Mouse (Mus musculus) lung, postnatal 0 days (tissue): ENCODE measurements around the gene Nmnat2. TPM values are rescaled to one million over a fixed set of nuclear protein-coding genes. Genes with fewer than 3 reads are reported as not detected.

Experiments
- ATAC-seq: fragments of 200-750 bp; cut with Nextera tagmentation; 2 replicates; pipeline ENCODE4 v1.8.0; 2017; ENCODE audit warnings: moderate library complexity
- DNase-seq: peaks from one replicate; pipeline ENCODE4 v3.0.0-alpha.2; 2016; ENCODE audit warnings: low spot score
- H3K27ac ChIP-seq: fragments of 300-500 bp; sonication (generic); 2 replicates; pipeline ENCODE4 v1.5.1; 2014; ENCODE audit warnings: antibody characterized with exemption, mild to moderate bottlenecking, low read length, mixed read lengths
- H3K27me3 ChIP-seq: fragments of 300-500 bp; sonication (generic); replicated peaks from 2 replicates; pipeline ENCODE4 v1.6.1; 2014; ENCODE audit warnings: low read length, mixed read lengths; ENCODE audit not compliant: insufficient read depth
- H3K36me3 ChIP-seq: fragments of 300-500 bp; sonication (generic); 2 replicates; pipeline ENCODE4 v1.6.1; 2014; ENCODE audit warnings: low read length, mixed read lengths; ENCODE audit not compliant: insufficient read depth
- H3K4me1 ChIP-seq: fragments of 300-500 bp; sonication (generic); 2 replicates; pipeline ENCODE4 v1.6.1; 2014; ENCODE audit warnings: antibody characterized with exemption, low read depth, low read length, mixed read lengths; ENCODE audit not compliant: insufficient read depth
- H3K4me2 ChIP-seq: fragments of 300-500 bp; sonication (generic); replicated peaks from 2 replicates; pipeline ENCODE4 v1.6.1; 2014; ENCODE audit warnings: low read depth, mild to moderate bottlenecking, low read length, moderate library complexity, mixed read lengths
- H3K4me3 ChIP-seq: fragments of 300-500 bp; sonication (generic); 2 replicates; pipeline ENCODE4 v1.5.1; 2014; ENCODE audit warnings: low read depth, low read length
- H3K9ac ChIP-seq: fragments of 300-500 bp; sonication (generic); replicated peaks from 2 replicates; pipeline ENCODE4 v1.6.1; 2014; ENCODE audit warnings: low read depth, mild to moderate bottlenecking
- H3K9me3 ChIP-seq: fragments of 300-500 bp; sonication (generic); 2 replicates; pipeline ENCODE4 v1.6.1; 2016; ENCODE audit warnings: low read length, mixed read lengths
- CTCF ChIP-seq: IDR thresholded peaks from 2 replicates; pipeline ENCODE4 v1.5.1; 2016; ENCODE audit warnings: antibody characterized with exemption, mild to moderate bottlenecking
- EP300 ChIP-seq: IDR thresholded peaks from 2 replicates; pipeline ENCODE4 v1.6.1; 2016; ENCODE audit warnings: antibody characterized with exemption, mild to moderate bottlenecking, control low read depth
- WGBS: fragments of 180-500 bp; shearing (Covaris S2); extraction: QIAGEN DNeasy Blood & Tissue Kit; methylation state at CpG from one replicate; pipeline ENCODE4 v1.1.7; 2014; 5-methylcytosine and 5-hydroxymethylcytosine counted together
- polyA plus RNA-seq: library from polyadenylated mRNA; unstranded; fragments of >200 nt; fragmentation: Nextera tagmentation; extraction: Ambion mirVana; gene quantifications from 2 replicates; pipeline ENCODE4 v1.2.1, GENCODE M21; 2015

The Nmnat2 gene
- polyA plus RNA-seq, 1 experiment from 2014 or later = 4.8 TPM

- no peak overlapping the region for H3K27ac ChIP-seq
- TF ChIP-seq CTCF (no peak), EP300 (no peak)
- H3K27me3 ChIP-seq = no peaks in the 10 kb centered on the region
- H3K4me1 ChIP-seq = 0 out of 2 replicates have a peak, but pooled peaks cover 4% of the 10 kb centered on the region
- H3K9me3 ChIP-seq = no peaks in the 10 kb centered on the region
- no peak overlapping the region for H3K4me3 ChIP-seq
- no peaks in the 10 kb centered on the region for H3K36me3 ChIP-seq
- no peak for ATAC-seq
- no peak overlapping the region for H3K9ac ChIP-seq
- 20% methylated on average over 9 of the region's 9 CpGs for WGBS
- no peak overlapping the region for H3K4me2 ChIP-seq
- peak; percentile 6 for DNase-seq
Measured at GRCm38 (mm10) chr1:153100912-153101311, 146.1 kb downstream of the Nmnat2 start.

GRCm38 (mm10) chr1:153101327-153101880 is 146.6 kb downstream of the Nmnat2 start:
- no peaks in the 10 kb centered on the region for H3K9me3 ChIP-seq
- no peaks in the 10 kb centered on the region for H3K36me3 ChIP-seq
- H3K4me3 ChIP-seq = no peak overlapping the region
- no peak overlapping the region for H3K27ac ChIP-seq
- no peak overlapping the region; the same call in 1 of the 2 replicates for H3K4me2 ChIP-seq
- peak; percentile 36 for ATAC-seq
- TF ChIP-seq EP300 (no peak), CTCF (peak; percentile 81)
- H3K9ac ChIP-seq = no peak overlapping the region
- DNase-seq = peak; percentile 84
- H3K27me3 ChIP-seq = no peaks in the 10 kb centered on the region
- 0 out of 2 replicates have a peak, but pooled peaks cover 4% of the 10 kb centered on the region for H3K4me1 ChIP-seq
- 17% methylated on average over 9 of the region's 9 CpGs for WGBS

GRCm38 (mm10) chr1:153102296-153103185 is 147.7 kb downstream of the Nmnat2 start:
- no peak overlapping the region for H3K27ac ChIP-seq
- no peak overlapping the region for H3K4me2 ChIP-seq
- H3K27me3 ChIP-seq = no peaks in the 10 kb centered on the region
- H3K9ac ChIP-seq = no peak overlapping the region
- no peaks in the 10 kb centered on the region for H3K36me3 ChIP-seq
- H3K9me3 ChIP-seq = no peaks in the 10 kb centered on the region
- TF ChIP-seq CTCF (no peak), EP300 (no peak)
- H3K4me1 ChIP-seq = 0 out of 2 replicates have a peak, but pooled peaks cover 4% of the 10 kb centered on the region
- DNase-seq (peak; percentile 6), ATAC-seq (no peak)
- WGBS = 92% methylated on average over 17 of the region's 17 CpGs
- no peak overlapping the region for H3K4me3 ChIP-seq

- Histone ChIP-seq H3K4me3 (no peak overlapping the region), H3K9me3 (no peaks in the 10 kb centered on the region), H3K27me3 (no peaks in the 10 kb centered on the region), H3K4me2 (no peak overlapping the region), H3K9ac (no peak overlapping the region), H3K4me1 (0 out of 2 replicates have a peak, but pooled peaks cover 6% of the 10 kb centered on the region), H3K27ac (no peak overlapping the region), H3K36me3 (no peaks in the 10 kb centered on the region)
- TF ChIP-seq EP300 (no peak), CTCF (no peak)
- DNase-seq = no peak
- 98% methylated on average over 8 of the region's 8 CpGs for WGBS
- ATAC-seq = no peak
Measured at GRCm38 (mm10) chr1:153103186-153103554, 148.4 kb downstream of the Nmnat2 start.

DNA sequence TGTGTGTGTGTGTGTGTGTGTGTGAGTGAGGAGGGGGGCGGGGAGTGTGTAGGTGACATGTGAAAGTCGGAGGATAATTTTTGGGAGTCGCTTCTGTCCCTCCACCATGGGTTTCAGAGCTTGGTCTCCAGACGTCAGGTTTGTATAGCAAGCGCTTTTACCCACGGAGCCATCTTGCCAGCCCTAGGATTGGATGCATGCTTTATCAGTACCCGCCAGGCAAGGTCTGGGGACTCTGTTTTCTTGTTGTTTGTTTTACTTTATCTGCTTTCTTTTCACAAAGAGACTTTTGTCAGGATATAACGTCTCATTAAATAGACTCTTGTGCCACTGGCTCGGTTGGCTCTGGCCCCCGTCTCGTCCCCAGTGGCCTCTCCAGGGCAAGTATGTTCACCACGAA is 150.0 kb downstream of the Nmnat2 start:
- ATAC-seq = no peak
- WGBS = 61% methylated on average over 11 of the region's 12 CpGs
- H3K9ac ChIP-seq = no peak overlapping the region
- H3K4me3 ChIP-seq = no peak overlapping the region
- no peak overlapping the region for H3K27ac ChIP-seq
- no peaks in the 10 kb centered on the region for H3K27me3 ChIP-seq
- TF ChIP-seq CTCF = no peak
- TF ChIP-seq EP300 = no peak
- H3K9me3 ChIP-seq = no peaks in the 10 kb centered on the region
- peak; percentile 4 for DNase-seq
- H3K36me3 ChIP-seq = no peaks in the 10 kb centered on the region
- no peak overlapping the region for H3K4me2 ChIP-seq
- 0 out of 2 replicates have a peak, but pooled peaks cover 6% of the 10 kb centered on the region for H3K4me1 ChIP-seq

DNA sequence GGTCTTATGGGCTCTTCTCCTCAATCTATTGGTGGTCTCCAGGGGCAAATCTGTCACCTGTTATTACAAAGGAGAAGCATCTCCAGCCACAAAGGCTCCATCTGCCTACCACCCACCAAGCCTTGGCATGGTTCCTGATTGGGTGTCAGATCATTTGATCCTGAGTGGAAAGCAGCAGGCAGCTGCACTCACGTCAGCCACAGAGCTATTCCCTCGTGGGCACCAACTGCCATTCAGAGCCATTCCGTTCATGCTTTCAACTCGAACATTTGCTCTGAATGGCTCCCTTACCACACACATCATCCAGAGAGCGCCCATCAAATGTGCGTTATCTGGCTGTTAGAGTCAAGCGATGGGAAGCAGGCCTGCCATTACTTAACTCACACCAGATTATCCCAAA is 153.1 kb downstream of the Nmnat2 start:
- H3K4me3 ChIP-seq = no peak overlapping the region
- peak; percentile 45 for ATAC-seq
- H3K27ac ChIP-seq = no peak overlapping the region
- no peaks in the 10 kb centered on the region for H3K36me3 ChIP-seq
- TF ChIP-seq EP300 (no peak), CTCF (no peak)
- H3K4me1 ChIP-seq = 0 out of 2 replicates have a peak, but pooled peaks cover 2% of the 10 kb centered on the region
- no peak overlapping the region for H3K9ac ChIP-seq
- WGBS = 52% methylated on average over 7 of the region's 7 CpGs
- H3K9me3 ChIP-seq = no peaks in the 10 kb centered on the region
- DNase-seq = peak; percentile 42
- H3K4me2 ChIP-seq = no peak overlapping the region
- no peaks in the 10 kb centered on the region for H3K27me3 ChIP-seq
